In genomic region chr6:94059090-94059489, GRCm38 (mm10) we compare ENCODE assay signal across 18 mouse cellular contexts.
"Had no signal": no experiment of that assay in that cellular context is flagged by ENCODE, and none has a peak within 500 bp of the region (broad histone marks: within the 10 kb centered on the region; RNA-seq: fewer than 3 reads in every experiment).

No protein-coding gene starts in this region.

- H3K4me2 ChIP-seq: lung, embryonic 15.5 days; midbrain, embryonic 11.5 days; midbrain, embryonic 13.5 days; midbrain, embryonic 15.5 days; neural tube, embryonic 12.5 days had no signal

- H3K36me3 ChIP-seq: lung, embryonic 15.5 days; midbrain, embryonic 13.5 days; midbrain, embryonic 15.5 days; neural tube, embryonic 12.5 days had no signal

- H3K27ac ChIP-seq: lung, embryonic 15.5 days; macrophage; midbrain, embryonic 13.5 days; midbrain, embryonic 15.5 days; neural tube, embryonic 12.5 days had no signal

- H3K4me3 ChIP-seq: lung, embryonic 15.5 days; megakaryocyte, embryonic 14.5 days; midbrain, embryonic 13.5 days; midbrain, embryonic 15.5 days; neural tube, embryonic 12.5 days had no signal

- H3K27me3 ChIP-seq: lung, embryonic 15.5 days; megakaryocyte, embryonic 14.5 days; midbrain, embryonic 13.5 days; midbrain, embryonic 15.5 days; neural tube, embryonic 12.5 days had no signal

- H3K9me3 ChIP-seq: lung, embryonic 15.5 days; megakaryocyte, embryonic 14.5 days; midbrain, embryonic 13.5 days; midbrain, embryonic 15.5 days; neural tube, embryonic 12.5 days had no signal

- ATAC-seq: liver, postnatal 0 days; lung, postnatal 0 days; midbrain, embryonic 13.5 days; midbrain, embryonic 15.5 days had no signal

- H3K4me1 ChIP-seq: megakaryocyte, embryonic 14.5 days; midbrain, embryonic 15.5 days had no signal

- DNase-seq: liver, postnatal 0 days; lung, adult 2 months; lung, postnatal 14 days; lung, postnatal 36 days; right cerebral cortex, postnatal 25 days; right cerebral cortex, postnatal 4 days; spleen, adult 18-20 months; thymus, adult 18-20 months; thymus, postnatal 14 days; thymus, postnatal 36 days had no signal

- H3K9ac ChIP-seq: liver, postnatal 0 days; lung, embryonic 15.5 days; midbrain, embryonic 13.5 days; midbrain, embryonic 15.5 days; neural tube, embryonic 12.5 days had no signal
